Mouse (Mus musculus) mature B cell (primary cell): Measurements from ENCODE around the gene Abhd14b.

ENCODE experiments used
- in situ Hi-C: fragments of 300-500 bp; cut with MboI; formaldehyde crosslinking; loops from 2 replicates; pipeline ENCODE4 v1.14.3; 2019

The Abhd14b gene

GRCm38 (mm10) chr9:106429221-106430014 lies 17.8 kb upstream of the Abhd14b start, which contains the start of gene Rpl29:
TSS of gene Rpl29 (plus strand) at chr9:106429454.
- in situ Hi-C loops, result no loop called here

DNA sequence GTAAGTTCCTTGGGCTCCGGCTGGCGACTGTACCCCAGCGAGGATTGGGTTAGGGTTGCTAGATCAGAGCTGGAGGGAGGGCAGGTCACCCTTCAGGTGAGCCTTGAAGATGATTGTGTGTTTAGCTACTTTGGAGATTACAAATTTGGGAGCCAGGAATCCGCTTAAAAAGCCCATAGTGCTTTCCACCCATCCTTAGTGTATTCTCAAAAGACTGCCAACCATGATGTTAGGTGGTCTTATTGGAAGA lies 17.3 kb upstream of the Abhd14b start:
- in situ Hi-C loops, result no loop called here

GRCm38 (mm10) chr9:106433389-106433788 lies 13.9 kb upstream of the Abhd14b start:
- in situ Hi-C loops, result no loop called here

DNA sequence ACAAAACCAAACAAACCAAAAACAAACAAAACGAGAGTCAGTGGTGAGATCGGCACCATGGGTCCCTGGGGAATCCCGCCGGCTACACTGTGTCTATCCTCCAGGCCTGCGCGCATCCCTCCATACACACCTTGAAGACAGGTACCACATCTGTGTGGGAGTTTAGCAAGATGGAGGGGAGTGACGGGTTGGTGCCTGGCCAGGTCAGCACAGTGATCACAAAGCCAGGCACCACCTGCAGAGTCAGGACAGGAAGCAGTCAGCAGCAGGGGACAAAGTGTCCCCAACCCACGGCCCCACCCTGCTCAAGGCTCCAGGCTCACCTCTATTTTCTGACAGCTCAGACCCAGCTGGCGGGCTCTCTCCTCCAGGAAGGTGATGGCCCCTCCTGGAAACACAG lies 10.7 kb upstream of the Abhd14b start:
- in situ Hi-C loops, result no loop called here

GRCm38 (mm10) chr9:106442680-106443079 lies 4.6 kb upstream of the Abhd14b start:
- in situ Hi-C loops, result no loop called here

- in situ Hi-C loops, result no loop called here
Measured at GRCm38 (mm10) chr9:106444836-106445235, 2.4 kb upstream of the Abhd14b start.

GRCm38 (mm10) chr9:106447951-106448350 lies 692 bp downstream of the Abhd14b start:
- in situ Hi-C loops, result no loop called here

DNA sequence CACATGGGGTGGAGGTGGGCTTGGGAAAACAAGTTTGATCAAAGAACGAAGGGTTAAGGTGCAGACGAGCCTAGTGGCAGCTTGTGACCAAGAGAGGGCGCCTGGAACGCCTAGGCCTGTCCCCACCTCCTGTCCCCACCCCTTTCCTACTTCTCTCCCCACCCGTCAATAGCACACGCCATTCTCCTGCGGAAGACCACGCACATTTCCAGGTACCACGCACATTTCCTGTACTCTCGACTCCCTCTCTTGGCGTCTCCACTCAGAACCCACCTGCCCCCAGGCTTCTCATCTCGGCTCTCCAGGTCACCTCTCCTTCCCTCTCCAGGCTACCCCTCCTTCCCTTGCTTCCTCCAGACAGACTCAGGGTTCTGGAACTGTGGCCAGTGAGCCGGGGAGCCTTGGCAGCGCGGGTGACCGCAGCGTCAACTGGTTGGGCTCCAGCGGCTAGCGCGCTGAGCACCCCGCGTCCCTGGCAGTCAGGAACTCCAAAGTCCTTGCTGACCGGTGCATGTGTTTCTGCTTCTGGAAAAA lies 1.3 kb downstream of the Abhd14b start:
- in situ Hi-C loops, result no loop called here

DNA sequence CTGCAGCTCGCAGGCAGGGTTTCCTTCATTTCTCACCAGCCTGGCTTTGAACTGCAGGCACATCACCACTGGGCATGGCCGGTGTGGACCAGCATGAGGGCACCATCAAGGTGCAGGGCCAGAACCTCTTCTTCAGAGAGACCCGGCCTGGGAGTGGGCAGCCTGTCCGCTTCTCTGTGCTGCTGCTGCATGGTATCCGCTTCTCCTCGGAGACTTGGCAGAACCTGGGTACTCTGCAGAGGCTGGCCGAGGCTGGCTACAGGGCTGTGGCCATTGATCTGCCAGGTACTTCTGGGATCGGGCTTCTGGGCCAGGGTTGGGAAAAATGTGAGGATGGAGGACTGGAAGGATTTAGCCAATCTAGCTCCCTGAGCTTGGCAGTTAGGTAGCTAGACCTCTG lies 2.7 kb downstream of the Abhd14b start:
- in situ Hi-C loops, result no loop called here

- in situ Hi-C loops, result no loop called here
Measured at GRCm38 (mm10) chr9:106450661-106451060, 3.4 kb downstream of the Abhd14b start.

DNA sequence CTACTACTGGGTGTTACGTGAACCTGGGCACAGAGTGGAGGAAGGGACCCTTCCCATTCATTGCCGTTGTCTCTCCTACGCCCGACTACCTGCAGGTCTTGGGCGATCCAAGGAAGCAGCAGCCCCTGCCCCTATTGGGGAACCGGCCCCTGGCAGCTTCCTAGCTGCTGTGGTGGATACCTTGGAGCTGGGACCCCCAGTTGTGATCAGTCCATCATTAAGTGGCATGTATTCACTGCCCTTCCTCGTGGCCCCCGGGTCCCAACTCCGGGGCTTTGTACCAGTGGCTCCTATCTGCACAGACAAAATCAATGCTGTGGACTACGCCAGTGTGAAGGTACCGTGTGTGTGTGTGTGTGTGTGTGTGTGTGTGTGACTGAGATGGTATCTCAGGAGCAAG lies 4.0 kb downstream of the Abhd14b start:
- in situ Hi-C loops, result no loop called here

GRCm38 (mm10) chr9:106451899-106452298 lies 4.6 kb downstream of the Abhd14b start:
- in situ Hi-C loops, result no loop called here

GRCm38 (mm10) chr9:106452351-106452750 lies 5.1 kb downstream of the Abhd14b start:
- in situ Hi-C loops, result no loop called here

- in situ Hi-C loops, result no loop called here
Measured at GRCm38 (mm10) chr9:106452821-106453220, 5.6 kb downstream of the Abhd14b start.

GRCm38 (mm10) chr9:106453271-106454070 lies 6.2 kb downstream of the Abhd14b start, which contains the start of gene Pcbp4:
TSS of gene Pcbp4 (plus strand) at chr9:106453291.
- in situ Hi-C loops, result no loop called here

GRCm38 (mm10) chr9:106454071-106454761 lies 7.0 kb downstream of the Abhd14b start:
- in situ Hi-C loops, result no loop called here

DNA sequence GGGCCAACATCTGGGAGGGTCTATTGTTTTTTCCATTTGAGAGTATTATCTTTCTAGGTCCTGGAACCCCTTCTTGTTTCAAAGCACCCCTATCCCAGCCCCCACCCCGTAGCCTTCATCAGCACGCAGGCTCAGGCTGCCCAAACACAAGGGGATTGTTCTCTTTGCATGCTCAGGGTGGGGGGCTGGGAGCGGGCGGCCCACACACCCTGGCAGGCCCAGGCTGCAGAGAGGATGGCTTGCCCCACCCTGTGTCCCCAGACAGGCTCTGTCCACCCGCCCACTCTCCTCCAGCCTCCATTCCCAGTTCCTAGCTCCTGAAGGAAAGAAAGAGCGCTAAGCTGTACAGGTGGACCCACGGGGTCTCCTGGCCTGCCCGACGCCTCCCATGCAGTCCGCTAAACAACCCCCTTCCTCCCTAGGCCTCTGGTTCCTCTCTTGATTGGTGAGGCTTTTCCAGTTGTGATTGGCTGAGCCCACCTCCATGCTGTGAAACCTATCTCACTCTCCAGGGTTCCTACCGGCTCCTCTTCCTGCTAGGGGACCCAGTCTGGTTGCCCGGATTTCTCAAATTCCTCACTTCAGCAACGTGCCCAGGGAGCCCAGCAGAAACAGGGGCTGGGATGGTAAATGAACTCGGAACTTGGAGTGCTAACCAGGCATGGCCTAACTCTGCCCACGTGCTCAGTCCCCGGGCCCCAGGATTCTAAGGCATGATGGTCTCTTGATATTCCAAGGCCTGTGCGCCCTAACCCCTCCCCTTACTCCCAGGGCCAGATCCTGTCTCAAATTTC lies 7.8 kb downstream of the Abhd14b start:
- in situ Hi-C loops, result no loop called here

DNA sequence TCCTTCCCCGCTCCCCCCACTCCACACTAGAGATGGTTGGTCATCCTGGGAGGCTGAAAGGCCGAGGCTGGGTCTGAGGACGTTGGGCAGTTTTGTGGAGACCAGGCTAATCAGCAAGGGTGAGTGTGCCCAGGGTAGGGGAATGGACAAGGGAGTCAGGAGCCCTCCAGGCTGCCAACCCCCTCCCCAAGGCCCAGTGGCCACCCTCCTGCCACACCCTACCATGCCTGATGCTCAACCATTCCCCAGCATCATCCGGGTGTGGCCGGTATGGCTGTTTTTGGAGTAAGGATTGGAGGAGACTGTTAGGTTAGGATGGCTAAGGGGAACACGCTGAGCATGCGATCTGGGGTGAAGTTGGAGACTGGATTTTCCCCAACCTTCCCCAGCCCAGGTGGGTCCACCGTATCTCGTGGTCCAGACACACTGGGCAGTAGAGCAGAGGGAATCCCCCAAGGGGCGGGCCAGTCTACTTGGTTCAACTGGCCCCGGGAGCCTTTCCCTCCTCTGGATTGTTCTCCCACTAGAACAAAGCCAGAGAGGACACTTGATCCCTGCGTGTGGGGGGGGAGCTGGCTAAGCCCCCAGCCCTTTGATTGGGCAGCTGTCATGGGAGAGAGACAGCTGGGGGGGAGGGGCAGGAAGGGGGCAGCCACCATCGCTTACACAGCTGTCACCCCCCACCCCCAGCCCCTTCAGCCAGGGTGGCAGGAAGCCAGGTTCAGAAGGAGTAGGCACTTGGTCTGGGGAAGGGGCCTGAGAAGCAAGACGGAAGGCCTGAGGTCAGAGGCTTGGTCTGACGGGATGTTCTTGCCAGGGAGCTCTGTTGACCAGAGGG lies 9.3 kb downstream of the Abhd14b start:
- in situ Hi-C loops, result no loop called here

DNA sequence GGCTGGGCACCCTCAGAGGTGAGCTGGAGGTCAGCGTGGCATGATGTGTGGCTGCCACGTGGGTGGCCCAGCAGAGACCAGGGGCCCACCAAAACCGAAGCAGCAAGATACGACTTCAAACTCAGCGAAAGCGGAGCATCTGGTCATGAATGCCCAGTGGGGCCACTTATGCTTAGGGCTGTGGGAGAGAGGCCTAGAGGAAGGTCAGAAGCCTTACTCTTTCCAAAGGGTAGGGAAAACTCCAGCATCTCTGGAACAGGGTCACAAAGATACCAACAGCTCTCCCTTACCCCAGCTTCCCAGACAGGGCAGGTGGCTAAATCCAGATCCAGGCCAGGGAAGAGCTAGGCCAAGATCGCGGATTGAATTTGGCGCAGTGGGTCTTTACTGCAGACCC lies 9.9 kb downstream of the Abhd14b start:
- in situ Hi-C loops, result no loop called here

DNA sequence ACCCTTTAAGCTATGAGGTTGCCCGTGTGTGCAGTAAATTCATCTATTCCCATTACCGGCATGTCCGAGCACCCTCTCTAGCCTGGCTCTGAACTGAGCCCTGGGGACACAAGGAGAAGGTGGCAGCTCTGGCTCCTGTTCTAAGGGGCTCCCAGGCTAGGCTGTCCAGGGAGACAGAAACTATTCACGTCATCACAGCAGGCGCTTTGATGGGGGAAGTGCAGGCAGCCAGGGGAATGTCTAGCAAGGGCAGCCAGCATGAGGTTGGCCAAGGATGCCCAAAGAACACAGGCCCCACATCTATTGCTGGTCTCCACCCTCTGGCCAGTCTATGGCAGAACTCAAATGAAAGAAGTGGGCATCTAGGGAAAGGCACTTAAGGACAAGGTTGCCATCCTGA lies 10.7 kb downstream of the Abhd14b start:
- in situ Hi-C loops, result no loop called here

GRCm38 (mm10) chr9:106459946-106460345 lies 12.7 kb downstream of the Abhd14b start:
- in situ Hi-C loops, result no loop called here
